Mouse (Mus musculus): ENCODE results near the gene Cryzl1. TPM values are rescaled to one million over a fixed set of nuclear protein-coding genes. Genes with fewer than 3 reads are reported as not detected.
"Not testable (repeated sequence)": the region's sequence is repeated elsewhere in the genome, so short reads cannot be mapped to it uniquely, and the experiment has no call there.

The Cryzl1 gene
- total RNA-seq, 2 experiments from 2014 or later: 26.6 to 27.2 TPM

DNA sequence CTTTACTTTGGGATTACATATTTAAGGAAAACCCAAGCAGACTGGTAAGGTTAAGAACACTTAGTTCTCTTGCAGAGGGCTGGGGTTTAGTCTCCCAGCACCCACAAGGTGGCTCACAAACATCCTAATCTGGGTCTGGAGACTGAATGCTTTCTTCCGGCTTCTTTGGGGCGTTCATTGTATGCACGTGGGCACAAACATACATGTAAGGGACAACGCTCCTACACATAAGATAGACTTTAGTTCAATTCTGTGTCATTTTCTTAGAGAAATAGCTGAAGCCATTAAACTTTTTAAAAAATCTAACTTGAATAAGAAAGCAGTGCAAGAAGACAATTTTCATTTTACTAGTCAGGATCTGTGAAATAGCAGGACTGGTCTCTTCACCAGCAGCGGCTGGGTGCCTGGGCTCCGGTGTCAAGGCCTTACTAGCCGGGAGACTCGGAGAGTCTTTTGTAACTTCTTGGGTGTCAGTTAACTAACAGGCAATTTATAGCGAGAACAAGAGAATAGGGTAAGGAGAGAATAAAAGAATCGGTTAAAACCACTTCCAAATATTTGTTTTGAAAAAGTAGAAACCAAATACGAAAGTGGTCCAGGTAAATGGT lies 82.7 kb downstream of the Cryzl1 start:
- no peak for DNase-seq (ENCODE audit: low spot score in 2 of 2)

DNA sequence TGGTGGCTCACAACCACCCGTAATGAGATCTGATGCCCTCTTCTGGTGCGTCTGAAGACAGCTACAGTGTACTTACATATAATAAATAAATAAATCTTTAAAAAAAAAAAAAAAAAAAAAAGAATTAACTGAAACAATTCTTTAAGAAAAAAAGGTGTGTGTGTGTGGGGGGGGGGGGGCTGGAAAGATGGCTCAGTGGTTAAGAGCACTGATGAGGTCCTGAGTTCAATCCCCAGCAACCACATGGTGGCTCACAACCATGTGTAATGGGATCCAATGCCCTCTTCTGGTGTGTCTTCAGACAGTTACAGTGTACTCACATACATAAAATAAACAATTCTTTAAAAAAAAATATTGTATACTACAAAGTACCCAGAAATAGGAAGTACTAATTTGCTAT lies 83.4 kb downstream of the Cryzl1 start:
- not testable (repeated sequence) for DNase-seq (ENCODE audit: low spot score in 2 of 2)

DNA sequence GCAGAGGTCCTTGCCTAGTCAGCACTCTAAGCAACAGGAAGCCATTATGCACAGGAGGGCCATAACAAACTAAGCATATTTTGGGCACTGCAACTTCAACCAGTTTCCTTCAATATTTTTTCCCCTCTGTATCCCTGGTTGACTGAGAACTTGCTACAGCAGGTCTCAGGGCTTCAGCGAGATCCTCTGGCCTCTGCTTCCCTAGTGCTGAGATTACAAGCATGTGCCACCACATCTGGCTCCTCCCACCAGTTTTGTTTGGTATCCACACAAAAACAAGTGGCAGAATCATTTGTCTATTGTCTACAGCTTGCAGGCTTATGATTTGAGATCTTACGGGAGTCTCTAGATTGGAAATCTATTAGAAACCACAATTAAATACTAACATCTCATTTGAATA lies 83.9 kb downstream of the Cryzl1 start:
- DNase-seq (ENCODE audit: low spot score in 2 of 2): no peak

DNA sequence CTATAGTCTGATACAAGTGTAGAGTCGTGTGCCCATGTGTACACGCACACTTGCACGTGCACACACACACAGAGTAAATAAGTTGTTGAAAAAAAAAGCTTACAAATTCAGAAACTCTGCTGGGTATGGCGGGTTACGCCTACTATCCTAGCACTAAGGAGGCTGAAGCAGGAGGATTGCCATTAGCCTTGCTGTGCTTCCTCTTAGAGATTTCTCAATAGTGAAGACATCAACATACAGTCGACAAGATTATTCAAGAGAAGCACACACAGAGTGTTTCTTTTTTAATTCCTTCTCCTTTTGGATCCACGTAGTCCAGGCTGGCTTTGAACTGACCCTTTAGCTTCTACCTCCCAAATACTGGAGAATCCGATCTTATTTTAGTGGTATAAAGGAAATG lies 88.6 kb downstream of the Cryzl1 start:
- DNase-seq (ENCODE audit: low spot score in 2 of 2): no peak

DNA sequence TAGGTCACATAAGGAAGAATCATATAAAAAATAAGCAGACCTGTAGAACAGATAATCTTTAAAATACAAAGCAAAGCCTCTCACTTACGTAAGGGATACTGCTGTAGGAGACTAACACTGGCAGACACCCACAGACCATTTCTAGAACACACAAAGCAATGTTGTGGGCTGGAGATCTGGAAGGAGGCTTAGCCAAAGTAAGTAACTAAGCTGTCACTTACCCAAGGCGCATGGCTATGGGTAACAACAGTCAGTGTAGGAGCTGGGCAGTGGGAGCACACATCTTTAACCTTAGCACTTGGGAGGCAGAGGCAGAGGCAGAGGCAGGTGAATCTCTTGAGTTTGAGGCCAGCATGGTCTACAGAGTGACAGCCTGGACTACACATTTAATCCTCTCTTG lies 89.1 kb downstream of the Cryzl1 start:
- no peak for DNase-seq (ENCODE audit: low spot score in 2 of 2)

Other genes with a start within 250 kb of the Cryzl1 start
- 10 to 100 TPM; 61.8 to 63.4 TPM for gene Ifnar1, start 243.7 kb downstream of the Cryzl1 start, total RNA-seq (2021)
- gene Ifngr2, start 181.9 kb downstream of the Cryzl1 start, total RNA-seq (2021): 10 to 100 TPM; 47.9 to 52.5 TPM
- 10 to 100 TPM; 12.3 to 12.8 TPM for gene Tmem50b, start 131.2 kb downstream of the Cryzl1 start, total RNA-seq (2021)
- gene Dnajc28, start 109.9 kb downstream of the Cryzl1 start, total RNA-seq (2021): 1 to 10 TPM; 2.9 to 3.9 TPM
- gene Gart, start 82.0 kb downstream of the Cryzl1 start, total RNA-seq (2021): 10 to 100 TPM; 73.3 to 83.7 TPM
- gene Son, start 81.5 kb downstream of the Cryzl1 start, total RNA-seq (2021): 100 to 1,000 TPM; 169 to 203 TPM
- 1 to 10 TPM; 6.9 to 9.6 TPM for gene Donson, start 40.2 kb downstream of the Cryzl1 start, total RNA-seq (2021)
- 10 to 100 TPM; 80.4 to 82.9 TPM for gene Itsn1, start 306 bp upstream of the Cryzl1 start, total RNA-seq (2021)